ENCODE assay signal across 9 mouse cellular contexts in genomic region chr14:118910332-118911222, GRCm38 (mm10). TPM values are rescaled to one million over a fixed set of nuclear protein-coding genes. Genes with fewer than 3 reads are reported as not detected.
A peak's percentile ranks its signal among the peaks of the same experiment; 100 is the strongest.
DNase-seq lines count a peak whose midpoint lies in the region; ATAC-seq and TF ChIP-seq lines count a peak whose summit lies in the region.
"Had no signal": no experiment of that assay in that cellular context is flagged by ENCODE, and none has a peak within 500 bp of the region (broad histone marks: within the 10 kb centered on the region; RNA-seq: fewer than 3 reads in every experiment).

No protein-coding gene starts in this region.

- no peak for DNase-seq in Patski (ENCODE audit: low read depth, low spot score)
- DNase-seq in heart, postnatal 0 days (ENCODE audit: low spot score): peak; percentile 50
- DNase-seq in kidney, postnatal 4 days: peak; percentile 84 to 87
- DNase-seq in lung, adult 2 months: peak; percentile 68
- peak; percentile 21 for DNase-seq in ovary, postnatal 10 days (ENCODE audit: low spot score)
- DNase-seq in urinary bladder, adult 2 months (ENCODE audit: low spot score): peak; percentile 31

- H3K9me3 ChIP-seq in forebrain, embryonic 15.5 days: no peaks in the 10 kb centered on the region
- H3K9me3 ChIP-seq in heart, postnatal 0 days (replicated peaks; ENCODE audit: control insufficient read depth, low read length): no peaks in the 10 kb centered on the region

- peak; percentile 79 for TF ChIP-seq CTCF in Patski (IDR thresholded peaks at IDR 0.05)
- peak; percentile 66 for TF ChIP-seq CTCF in heart, postnatal 0 days (IDR thresholded peaks at IDR 0.05; ENCODE audit: low read depth)
- TF ChIP-seq CTCF in lung, adult 2 months (IDR thresholded peaks at IDR 0.05; ENCODE audit: insufficient read depth, low read length): peak; percentile 80

- H3K4me3 ChIP-seq in forebrain, embryonic 15.5 days: no peak overlapping the region
- peak overlapping the region; percentile 22; the same call in 1 of the 2 replicates for H3K4me3 ChIP-seq in heart, postnatal 0 days (ENCODE audit: low read depth, low read length)
- peak overlapping the region; percentile 43 for H3K4me3 ChIP-seq in lung, adult 2 months (replicated peaks; ENCODE audit: extremely low read depth, low read depth, low read length)
- H3K4me3 ChIP-seq: myocyte had no signal

- no peak for TF ChIP-seq EP300 in heart, postnatal 0 days (IDR thresholded peaks at IDR 0.05; ENCODE audit: low read depth)

- H3K4me1 ChIP-seq in forebrain, embryonic 15.5 days: no peaks in the 10 kb centered on the region
- no peaks in the 10 kb centered on the region for H3K4me1 ChIP-seq in heart, postnatal 0 days (ENCODE audit: control insufficient read depth, insufficient read depth)
- no peaks in the 10 kb centered on the region for H3K4me1 ChIP-seq in lung, adult 2 months (ENCODE audit: control insufficient read depth, insufficient read depth, low read length)

- H3K27me3 ChIP-seq in Patski: no peaks in the 10 kb centered on the region
- H3K27me3 ChIP-seq in forebrain, embryonic 15.5 days: no peaks in the 10 kb centered on the region
- H3K27me3 ChIP-seq in heart, postnatal 0 days (ENCODE audit: control insufficient read depth, insufficient read depth, low read length): no peaks in the 10 kb centered on the region

- POLR2A ChIA-PET in Patski (lab: Charles Lee): no interaction called here

- CTCF ChIA-PET in Patski (lab: Charles Lee): interaction anchor here (0.7 to 0.9 kb wide), 2 partner anchors 67 to 90 kb away, joined by 3 to 4 read pairs; no protein-coding TSS in a partner anchor

- H3K27ac ChIP-seq in forebrain, embryonic 15.5 days (replicated peaks): no peak overlapping the region
- no peak overlapping the region for H3K27ac ChIP-seq in heart, postnatal 0 days (ENCODE audit: low read depth)

- H3K36me3 ChIP-seq in forebrain, embryonic 15.5 days: peaks cover 64% of the 10 kb centered on the region
- H3K36me3 ChIP-seq in heart, postnatal 0 days (replicated peaks; ENCODE audit: control insufficient read depth, insufficient read depth, low read length): no peaks in the 10 kb centered on the region

- TF ChIP-seq POLR2A in lung, adult 2 months (IDR thresholded peaks at IDR 0.05; ENCODE audit: borderline replicate concordance, extremely low read depth, low read depth, low read length): no peak

- H3K4me2 ChIP-seq in forebrain, embryonic 15.5 days (replicated peaks): no peak overlapping the region
- peak overlapping the region; percentile 45 for H3K4me2 ChIP-seq in heart, postnatal 0 days (ENCODE audit: low read depth, low read length)

- H3K9ac ChIP-seq in forebrain, embryonic 15.5 days (replicated peaks): no peak overlapping the region
- no peak overlapping the region for H3K9ac ChIP-seq in heart, postnatal 0 days (replicated peaks; ENCODE audit: low read depth, low read length)

- ATAC-seq in Patski: peak; percentile 71
- ATAC-seq in cerebellum, adult (ENCODE audit: insufficient number of reproducible peaks, low FRiP score, low TSS enrichment): 0 out of 2 replicates have a peak, but pooled peaks have one; percentile 22
- peak; percentile 57 for ATAC-seq in forebrain, embryonic 15.5 days (replicated peaks)
- peak; percentile 28; the same call in 1 of the 2 replicates for ATAC-seq in heart, postnatal 0 days (ENCODE audit: insufficient read depth, low read depth)

- 70% methylated on average over 29 of the region's 29 CpGs for WGBS in forebrain, embryonic 15.5 days
- 60% methylated on average over 29 of the region's 29 CpGs for WGBS in heart, postnatal 0 days
- WGBS in lung, adult 2 months: 34% methylated on average over 29 of the region's 29 CpGs

- in situ Hi-C loops in Patski (cut with MboI; ENCODE audit: low pct_unique_long_range_greater_than_20kb): loop anchor here (5.0 kb wide), 1 partner anchor 57 kb away; no protein-coding TSS in a partner anchor

RNA-seq across cellular contexts. Expression of gene Dzip1, which starts 14.7 kb away (rescaled TPM):
- 32.3 TPM for polyA plus RNA-seq in Patski (2021)
- polyA plus RNA-seq in forebrain, embryonic 15.5 days (2015; fragmentation: Nextera tagmentation; extraction: Ambion mirVana): 40.8 and 41.4 TPM in 2 replicates
- 3.4 and 7.5 TPM in 2 replicates for total RNA-seq in heart, postnatal 0 days (2014; rRNA removed; ENCODE audit: low replicate concordance)
- polyA plus RNA-seq in heart, postnatal 0 days (2015; fragmentation: Nextera tagmentation; extraction: Ambion mirVana): 1.2 and 1.3 TPM in 2 replicates
- polyA plus RNA-seq in lung, adult 2 months (2012; rRNA removed): 7.5 and 8.3 TPM in 2 replicates
- 21.5 and 26.5 TPM in 2 replicates for polyA plus RNA-seq in urinary bladder, adult 2 months (2012; rRNA removed)

RNA-seq across cellular contexts. Expression of gene Dnajc3, which starts 27.2 kb away (rescaled TPM):
- polyA plus RNA-seq in Patski (2021): 73.5 TPM
- 17.9 and 19.0 TPM in 2 replicates for polyA plus RNA-seq in forebrain, embryonic 15.5 days (2015; fragmentation: Nextera tagmentation; extraction: Ambion mirVana)
- 15.6 and 19.7 TPM in 2 replicates for total RNA-seq in heart, postnatal 0 days (2014; rRNA removed; ENCODE audit: low replicate concordance)
- polyA plus RNA-seq in heart, postnatal 0 days (2015; fragmentation: Nextera tagmentation; extraction: Ambion mirVana): 17.2 and 19.8 TPM in 2 replicates
- 20.9 and 22.7 TPM in 2 replicates for polyA plus RNA-seq in lung, adult 2 months (2012; rRNA removed)
- 35.5 and 36.1 TPM in 2 replicates for polyA plus RNA-seq in urinary bladder, adult 2 months (2012; rRNA removed)
